Mouse (Mus musculus) thymus, postnatal 36 days (tissue): ENCODE results near the gene Uba52.

ENCODE experiments used
- DNase-seq, 2 experiments: peaks; one replicate each; pipeline ENCODE4 v3.0.0; 2022; ENCODE audit warnings: mixed read lengths in 2 of 2

Gene Uba52

GRCm38 (mm10) chr8:70503062-70503750 is 7.4 kb downstream of the Uba52 start:
- DNase-seq: peak; percentile 60 to 64

- DNase-seq: no peak
Measured at GRCm38 (mm10) chr8:70502540-70502939, 8.1 kb downstream of the Uba52 start.

- DNase-seq: no peak
Measured at GRCm38 (mm10) chr8:70501820-70502529, 8.6 kb downstream of the Uba52 start.

GRCm38 (mm10) chr8:70500386-70501301 is 10.0 kb downstream of the Uba52 start:
- peak in 1 of 2 experiments; percentile 46 for DNase-seq

GRCm38 (mm10) chr8:70495771-70496062 is 14.9 kb downstream of the Uba52 start:
- no peak for DNase-seq

- DNase-seq: no peak
Measured at GRCm38 (mm10) chr8:70495001-70495770, 15.4 kb downstream of the Uba52 start.

- DNase-seq: no peak
Measured at GRCm38 (mm10) chr8:70494416-70494945, 16.1 kb downstream of the Uba52 start.

GRCm38 (mm10) chr8:70493692-70494415 is 16.7 kb downstream of the Uba52 start:
- DNase-seq: no peak

- no peak for DNase-seq
Measured at GRCm38 (mm10) chr8:70492664-70493640, 17.6 kb downstream of the Uba52 start, which contains the start of gene Crlf1. Crlf1 (plus strand) TSS chr8:70493158.

GRCm38 (mm10) chr8:70490880-70491495 is 19.6 kb downstream of the Uba52 start:
- no peak for DNase-seq

- no peak for DNase-seq
Measured at GRCm38 (mm10) chr8:70490061-70490879, 20.3 kb downstream of the Uba52 start.

GRCm38 (mm10) chr8:70489576-70489975 is 21.0 kb downstream of the Uba52 start:
- no peak for DNase-seq

- no peak for DNase-seq
Measured at GRCm38 (mm10) chr8:70488931-70489470, 21.6 kb downstream of the Uba52 start.

GRCm38 (mm10) chr8:70487993-70488796 is 22.4 kb downstream of the Uba52 start:
- DNase-seq: peak in 1 of 2 experiments; percentile 38

GRCm38 (mm10) chr8:70486941-70487520 is 23.6 kb downstream of the Uba52 start, which contains the start of gene Tmem59l:
Tmem59l (minus strand) TSS chr8:70487358.
- DNase-seq: no peak

GRCm38 (mm10) chr8:70486191-70486681 is 24.4 kb downstream of the Uba52 start:
- DNase-seq: no peak

GRCm38 (mm10) chr8:70482943-70483342 is 27.7 kb downstream of the Uba52 start:
- no peak for DNase-seq
